Mouse (Mus musculus) heart, postnatal 0 days (tissue): ENCODE results near the gene Brcc3.

Source experiments
- CTCF ChIP-seq: IDR thresholded peaks from 2 replicates; pipeline ENCODE4 v1.5.1; 2016; ENCODE audit warnings: antibody characterized with exemption, control low read depth, low read depth
- EP300 ChIP-seq: IDR thresholded peaks from 2 replicates; pipeline ENCODE4 v1.6.1; 2016; ENCODE audit warnings: antibody characterized with exemption, low read depth

- TF ChIP-seq EP300 (no peak), CTCF (no peak)
Measured at GRCm38 (mm10) chrX:75415936-75416785, at the start of gene Brcc3, which contains the start of the genes Cmc4 and Mtcp1.
